ENCODE assay signal across 8 mouse cellular contexts in the genomic region with DNA sequence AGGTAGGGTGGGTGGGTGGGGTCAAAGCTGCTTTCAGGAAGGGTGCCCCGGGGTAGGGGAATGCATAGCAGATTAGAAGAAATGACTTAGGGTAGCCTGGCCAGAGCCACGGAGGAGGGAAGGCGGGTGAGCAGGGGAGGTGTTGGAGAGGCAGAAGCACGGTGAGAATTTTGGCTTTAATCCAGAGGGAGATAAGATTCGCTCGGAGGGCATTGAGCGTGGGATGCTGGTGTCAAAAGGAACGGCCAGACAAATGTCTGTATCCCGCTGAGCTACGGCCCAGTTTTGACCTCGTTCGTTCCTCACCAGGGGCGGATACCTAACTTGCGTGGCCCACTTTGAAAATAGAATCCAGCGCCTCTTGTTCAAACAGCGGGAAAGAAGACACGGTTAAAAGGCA. TPM values are rescaled to one million over a fixed set of nuclear protein-coding genes. Genes with fewer than 3 reads are reported as not detected.
DNase-seq lines count a peak whose midpoint lies in the region; ATAC-seq and TF ChIP-seq lines count a peak whose summit lies in the region.

No protein-coding gene starts in this region.

- 17% methylated on average over 17 of the region's 17 CpGs for WGBS in lung, embryonic 15.5 days
- WGBS in lung, adult 2 months = 25% methylated on average over 17 of the region's 17 CpGs

- no peaks in the 10 kb centered on the region for H3K36me3 ChIP-seq in lung, embryonic 15.5 days

- no peak for ATAC-seq in lung, embryonic 15.5 days (ENCODE audit: borderline replicate concordance, extremely low read depth, low FRiP score, low TSS enrichment)
- peak; percentile 35; the same call in 1 of the 2 replicates for ATAC-seq in megakaryocyte, adult 5-6 weeks (ENCODE audit: poor library complexity, severe bottlenecking)
- ATAC-seq in erythroblast, adult 5-6 weeks (replicated peaks; ENCODE audit: low FRiP score, poor library complexity, severe bottlenecking) = no peak

- H3K27me3 ChIP-seq in lung, embryonic 15.5 days = no peaks in the 10 kb centered on the region

- H3K9ac ChIP-seq in lung, embryonic 15.5 days = no peak overlapping the region

- H3K9me3 ChIP-seq in lung, embryonic 15.5 days = no peaks in the 10 kb centered on the region

- no peak overlapping the region for H3K4me3 ChIP-seq in lung, embryonic 15.5 days
- no peak overlapping the region for H3K4me3 ChIP-seq in lung, adult 2 months (replicated peaks; ENCODE audit: extremely low read depth, low read depth, low read length)

- H3K27ac ChIP-seq in lung, embryonic 15.5 days = no peak overlapping the region

- H3K4me2 ChIP-seq in lung, embryonic 15.5 days = peak overlapping the region; percentile 31

- DNase-seq in lung, adult 2 months = no peak
- DNase-seq in embryo, embryonic 10.5 days (ENCODE audit: low spot score) = peak; percentile 54
- peak; percentile 50 for DNase-seq in heart, postnatal 4 days
- DNase-seq in spleen, adult 12 weeks (ENCODE audit: low spot score) = no peak
- DNase-seq in lung, postnatal 36 days = no peak

- TF ChIP-seq POLR2A in lung, adult 2 months (IDR thresholded peaks at IDR 0.05; ENCODE audit: borderline replicate concordance, extremely low read depth, low read depth, low read length) = no peak

- peaks cover 19% of the 10 kb centered on the region for H3K4me1 ChIP-seq in lung, embryonic 15.5 days
- peaks cover 4% of the 10 kb centered on the region; the same call in 1 of the 2 replicates for H3K4me1 ChIP-seq in lung, adult 2 months (ENCODE audit: control insufficient read depth, insufficient read depth, low read length)

- no peak for TF ChIP-seq CTCF in lung, adult 2 months (IDR thresholded peaks at IDR 0.05; ENCODE audit: insufficient read depth, low read length)

RNA-seq across cellular contexts. Expression of a gene that starts 23.8 kb away (rescaled TPM):
- 72.1 and 73.6 TPM in 2 replicates for polyA plus RNA-seq in lung, embryonic 15.5 days (2015; fragmentation: Nextera tagmentation; extraction: Ambion mirVana)
- polyA plus RNA-seq in lung, adult 2 months (2012; rRNA removed) = 81.2 and 85.4 TPM in 2 replicates
- total RNA-seq in heart, postnatal 4 days (2021) = 10 to 100 TPM; 37.0 to 38.2 TPM
- 47.6 and 51.1 TPM in 2 replicates for total RNA-seq in megakaryocyte, adult 5-6 weeks (2015)
- total RNA-seq in megakaryocyte, adult 5-6 weeks (2017) = 43.1 and 48.9 TPM in 2 replicates
- 9.4 and 15.6 TPM in 2 replicates for total RNA-seq in erythroblast, adult 5-6 weeks (2015; ENCODE audit: low replicate concordance)
- 7.9 and 13.7 TPM in 2 replicates for total RNA-seq in erythroblast, adult 5-6 weeks (2017; ENCODE audit: low replicate concordance)

Comparison
In these comparisons a context has a peak if more than half of its experiments do, and no peak if none do; other contexts are left out.
1. DNase-seq: peak in embryo, embryonic 10.5 days (single experiment) and heart, postnatal 4 days (single experiment); none in lung, adult 2 months (single experiment), spleen, adult 12 weeks (single experiment) and lung, postnatal 36 days (single experiment).